Mouse (Mus musculus) heart, postnatal 10 days (tissue): Measurements from ENCODE around the gene Bcar1. TPM values are rescaled to one million over a fixed set of nuclear protein-coding genes. Genes with fewer than 3 reads are reported as not detected.

Source experiments
- DNase-seq, 2 experiments: peaks; one replicate each; pipeline ENCODE4 v3.0.0; 2021
- intact Hi-C: fragments of 180-260 bp; cut with DNase I; formaldehyde crosslinking; loops from one replicate; pipeline ENCODE4 v1.15.1; 2025
- microRNA-seq, 2 experiments: library from miRNA; unstranded; fragments of <30 nt; microRNA quantifications; one replicate each; pipeline ENCODE4 v1.2.0; 2022
- total RNA-seq, 2 experiments: library from RNA; stranded (reverse); gene quantifications; 2 replicates each; pipeline ENCODE4 v1.2.3; 2021

The Bcar1 gene
- total RNA-seq, 2 experiments from 2014 or later: 48.0 to 54.2 TPM

DNA sequence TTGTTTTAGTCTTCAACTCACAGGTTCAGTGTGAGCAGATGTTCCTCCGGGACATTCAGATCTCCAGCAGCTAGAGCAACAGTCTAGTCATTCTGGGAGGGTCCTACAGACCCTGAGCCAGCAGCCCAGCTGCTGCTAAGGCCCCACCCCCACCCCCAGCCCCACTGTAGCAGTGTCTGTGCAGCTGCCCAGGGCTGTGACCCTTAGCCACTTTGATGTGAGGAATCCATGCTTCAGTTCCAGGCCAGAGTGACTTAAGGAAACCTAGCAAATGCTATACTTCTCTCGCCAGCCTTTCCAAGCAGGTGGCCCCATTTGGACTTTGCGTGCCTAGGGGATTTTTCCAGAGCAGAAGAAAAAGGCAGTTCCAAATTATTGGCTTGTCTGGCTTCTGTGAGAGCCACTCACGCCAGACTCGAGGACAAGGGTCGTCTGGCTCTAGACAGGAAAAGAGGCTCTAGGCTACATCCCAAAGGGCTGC, 50.3 kb downstream of the Bcar1 start:
- intact Hi-C loops: no loop called here
- DNase-seq: peak; percentile 70 to 75

DNA sequence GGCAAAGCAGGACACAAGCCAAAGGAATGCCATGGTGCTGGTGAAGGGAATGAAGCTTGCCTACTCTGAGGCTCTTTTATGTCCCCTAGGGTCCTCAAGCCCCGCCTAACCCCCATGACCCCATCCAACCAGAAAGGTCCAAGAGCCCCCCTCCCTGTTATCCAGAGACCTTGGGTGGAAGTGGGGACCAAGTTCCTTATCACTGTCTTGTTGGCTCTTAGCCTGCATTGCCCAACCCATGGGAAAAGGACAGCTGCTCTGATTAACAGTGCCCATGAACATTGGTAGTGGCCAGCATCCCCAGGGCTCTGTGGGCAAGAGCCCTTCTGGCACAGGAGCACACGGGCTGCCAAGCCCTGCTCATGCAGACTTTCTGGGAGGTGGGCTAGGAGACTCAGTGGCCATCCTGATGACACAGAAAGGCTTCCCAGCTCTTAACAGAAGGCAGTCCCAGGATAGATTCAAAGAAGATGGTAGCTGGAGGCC, 52.6 kb downstream of the Bcar1 start, which contains the start of gene Ctrb1:
Gene Ctrb1, minus strand, starts transcription at position 51 of the 486 bp plus-strand sequence.
- intact Hi-C loops: no loop called here
- no peak for DNase-seq

DNA sequence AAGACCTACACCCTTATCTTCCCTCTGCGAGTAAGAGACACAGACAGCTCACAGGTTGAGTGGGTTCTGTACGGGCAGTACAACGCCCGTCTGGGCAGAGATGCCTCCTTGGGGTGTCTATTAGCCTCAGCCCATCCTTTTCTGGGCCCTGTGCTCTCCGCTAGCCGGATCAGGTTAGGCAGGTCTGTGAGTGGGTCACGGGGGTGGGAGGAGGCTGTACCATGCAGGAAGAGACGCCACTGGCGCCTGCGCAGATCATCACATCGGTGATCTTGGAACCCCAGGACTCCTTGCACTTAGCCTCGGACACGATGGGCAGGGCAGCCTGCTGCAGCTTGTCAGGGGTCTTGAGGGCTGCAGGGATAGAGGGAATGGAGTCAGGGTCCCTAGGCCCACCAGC, 56.7 kb downstream of the Bcar1 start:
- intact Hi-C loops: no loop called here
- DNase-seq: no peak

GRCm38 (mm10) chr8:111682521-111682920, 61.1 kb downstream of the Bcar1 start:
- intact Hi-C loops: no loop called here

GRCm38 (mm10) chr8:111681153-111681552, 62.5 kb downstream of the Bcar1 start:
- intact Hi-C loops: no loop called here
- no peak for DNase-seq

More at GRCm38 (mm10) chr8:111682521-111682920, 61.1 kb downstream of the Bcar1 start:
- no peak for DNase-seq

DNA sequence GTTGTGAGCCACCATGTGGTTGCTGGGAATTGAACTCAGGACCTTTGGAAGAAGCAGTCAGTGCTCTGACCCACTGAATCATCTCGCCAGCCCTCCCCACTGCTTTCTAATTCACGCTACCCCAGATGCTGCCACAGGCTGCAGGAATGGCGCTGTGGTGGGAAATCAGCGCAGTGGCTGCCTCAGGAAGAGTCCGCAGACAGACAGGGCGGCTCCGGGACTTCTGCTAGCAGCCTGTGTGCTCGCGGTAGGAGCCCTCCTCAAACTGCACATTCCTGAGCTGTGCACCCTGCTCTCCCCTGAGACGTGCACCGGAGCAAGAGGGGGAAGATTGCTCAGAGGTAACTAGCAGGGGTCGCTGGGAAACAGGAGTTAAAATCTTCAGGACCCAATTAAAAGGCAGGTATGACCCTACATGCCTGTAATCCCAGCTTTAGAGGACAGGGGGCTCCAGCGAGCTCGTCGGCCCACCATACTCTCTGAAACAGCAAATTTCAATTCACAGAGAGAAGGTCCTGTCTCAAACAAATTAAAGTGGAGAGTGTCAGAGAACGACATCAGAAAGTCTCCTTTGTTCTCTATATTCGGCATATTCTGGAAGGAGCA, 63.1 kb downstream of the Bcar1 start:
- DNase-seq: peak in 1 of 2 experiments; percentile 17
- intact Hi-C loops: no loop called here

DNA sequence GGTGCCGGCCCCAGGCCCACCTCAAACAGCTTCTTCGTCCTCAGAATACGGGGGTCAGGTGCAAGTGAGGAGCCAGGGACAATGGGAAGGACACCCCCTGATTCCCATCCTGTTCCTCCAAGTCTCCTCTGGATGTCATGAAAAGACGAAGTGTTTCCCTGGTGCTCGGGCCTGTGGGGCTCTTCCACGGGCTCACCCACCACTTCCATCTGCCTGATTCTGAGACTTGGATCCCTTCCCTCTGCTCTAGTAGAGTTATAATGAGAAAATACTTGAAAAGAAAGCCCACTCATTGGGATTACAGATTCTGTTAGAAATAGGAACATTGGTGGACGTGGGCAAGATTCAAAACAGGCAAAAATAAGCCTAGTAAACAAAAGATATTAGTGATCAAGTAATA, 64.8 kb downstream of the Bcar1 start:
- DNase-seq: no peak
- intact Hi-C loops: loop anchor here (2.0 to 5.0 kb wide), 4 partner anchors 34 to 313 kb away; partner anchors contain the start of gene Adat1

DNA sequence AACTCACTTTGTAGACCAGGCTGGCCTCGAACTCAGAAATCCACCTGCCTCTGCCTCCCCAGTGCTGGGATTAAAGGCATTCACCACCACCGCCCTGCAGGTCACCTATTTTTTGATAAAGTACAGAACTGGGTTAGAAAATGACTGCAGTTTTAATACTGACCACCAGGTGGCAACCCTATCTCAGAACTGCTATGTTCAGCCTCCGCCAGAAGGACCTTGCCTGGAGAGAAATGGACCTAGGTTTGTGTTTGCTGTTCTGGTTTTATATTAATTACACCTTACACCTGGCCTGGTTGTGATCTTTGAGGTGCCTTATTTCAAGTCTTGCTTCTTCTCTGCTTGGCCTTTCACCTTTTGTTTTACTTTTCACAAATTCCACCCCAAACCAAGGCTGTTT, 65.5 kb downstream of the Bcar1 start:
- peak; percentile 73 to 83 for DNase-seq
- intact Hi-C loops: loop anchor here (2.0 to 5.0 kb wide), 4 partner anchors 35 to 314 kb away; partner anchors contain the start of gene Adat1

GRCm38 (mm10) chr8:111676237-111676636, 67.4 kb downstream of the Bcar1 start:
- intact Hi-C loops: loop anchor here (5.0 kb wide), 1 partner anchor 316 kb away; the partner anchor contains the start of gene Adat1
- no peak for DNase-seq

DNA sequence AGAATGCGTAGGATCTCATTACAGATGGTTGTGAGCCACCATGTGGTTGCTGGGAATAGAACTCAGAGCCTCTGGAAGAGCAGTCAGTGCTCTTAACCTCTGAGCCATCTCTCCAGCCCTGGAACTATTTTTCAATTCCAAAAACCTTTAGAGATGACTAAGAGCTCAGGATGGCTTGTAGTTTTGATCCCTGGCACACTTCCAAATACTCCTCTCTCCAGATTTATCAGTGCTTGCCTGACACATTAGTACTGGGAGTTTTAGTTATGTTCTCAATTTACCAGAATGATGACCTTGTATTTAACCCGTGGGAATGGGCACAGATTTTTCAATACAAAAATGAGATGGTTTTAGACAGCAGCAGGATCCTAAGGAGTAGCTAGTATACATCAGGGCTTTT, 76.9 kb downstream of the Bcar1 start:
- intact Hi-C loops: no loop called here

GRCm38 (mm10) chr8:111662473-111662872, 81.1 kb downstream of the Bcar1 start:
- DNase-seq: peak; percentile 84 to 90
- intact Hi-C loops: loop anchor here (1.0 to 5.0 kb wide), 3 partner anchors 195 to 319 kb away; no protein-coding TSS in a partner anchor

More for the DNA sequence above, 76.9 kb downstream of the Bcar1 start:
- no peak for DNase-seq

Small RNA genes within 50 kb of the gene (microRNA-seq; reads per million reads assigned to microRNA genes)
- gene Mir7076: 0 reads per million in 2 experiments

Other genes with a start within 250 kb of the Bcar1 start
- 10 to 100 TPM in 1 of 2 experiments, 1 to 10 TPM in 1; 10.0 to 10.2 TPM for gene Wdr59, start 221.7 kb downstream of the Bcar1 start, total RNA-seq
- 10 to 100 TPM; 66.2 to 69.2 TPM for gene Znrf1, start 207.7 kb downstream of the Bcar1 start, total RNA-seq
- 1 to 10 TPM; 6.0 to 6.2 TPM for gene Ldhd, start 113.4 kb downstream of the Bcar1 start, total RNA-seq
- 10 to 100 TPM in 1 of 2 experiments, 1 to 10 TPM in 1; 9.5 to 10.3 TPM for gene Zfp1, start 100.4 kb downstream of the Bcar1 start, total RNA-seq
- gene Ctrb1, start 52.8 kb downstream of the Bcar1 start, total RNA-seq: under 1 TPM in 1 of 2 experiments, not detected in 1; 0.40 TPM
- 10 to 100 TPM; 43.7 to 53.7 TPM for gene Cfdp1, start 110.5 kb upstream of the Bcar1 start, total RNA-seq
- gene Tmem170, start 132.9 kb upstream of the Bcar1 start, total RNA-seq: 1 to 10 TPM; 2.7 to 3.4 TPM
- not detected for gene Chst5, start 166.6 kb upstream of the Bcar1 start, total RNA-seq
- 1 to 10 TPM; 1.5 to 2.3 TPM for gene Tmem231, start 190.1 kb upstream of the Bcar1 start, total RNA-seq
- gene Gabarapl2, start 196.9 kb upstream of the Bcar1 start, total RNA-seq: 100 to 1,000 TPM; 121 to 124 TPM
- gene Adat1, start 248.5 kb upstream of the Bcar1 start, total RNA-seq: 1 to 10 TPM; 1.7 to 2.1 TPM